Mouse (Mus musculus) left cerebral cortex, postnatal 10 days (tissue): Measurements from ENCODE around the gene Timm8a2. TPM values are rescaled to one million over a fixed set of nuclear protein-coding genes. Genes with fewer than 3 reads are reported as not detected.

ENCODE experiments used
- DNase-seq, 2 experiments: peaks; one replicate each; pipeline ENCODE4 v3.0.0; 2021 to 2022; ENCODE audit warnings: low spot score in 2 of 2, mixed read lengths in 1 of 2; ENCODE audit errors: extremely low spot score in 1 of 2
- intact Hi-C: fragments of 180-260 bp; cut with DNase I; formaldehyde crosslinking; loops from one replicate; pipeline ENCODE4 v1.15.1; 2025
- total RNA-seq, 2 experiments: library from RNA; stranded (reverse); gene quantifications; 2 replicates each; pipeline ENCODE4 v1.2.3; 2021

Timm8a2 gene
- total RNA-seq, 2 experiments from 2014 or later = 0.39 TPM; not detected in 1

DNA sequence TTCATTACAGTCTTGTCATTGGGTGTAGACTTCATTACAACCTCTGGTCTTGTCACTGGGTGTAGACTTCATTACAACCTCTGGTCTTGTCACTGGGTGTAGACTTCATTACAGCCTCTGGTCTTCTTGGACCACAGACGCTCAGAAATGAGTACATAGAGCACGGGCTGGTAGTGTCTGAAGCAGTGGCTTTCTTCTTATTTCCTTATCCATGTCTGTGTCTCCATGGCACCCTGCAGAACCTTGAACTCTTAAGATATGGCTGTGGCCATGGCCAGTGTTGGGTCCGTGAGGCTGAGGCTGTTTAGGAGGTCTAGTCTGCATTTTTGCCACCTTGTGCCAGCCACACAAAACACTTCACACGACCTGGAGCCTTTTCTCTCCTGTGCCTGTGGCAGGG lies 26.2 kb upstream of the Timm8a2 start:
- intact Hi-C loops = no loop called here
- DNase-seq = no peak

DNA sequence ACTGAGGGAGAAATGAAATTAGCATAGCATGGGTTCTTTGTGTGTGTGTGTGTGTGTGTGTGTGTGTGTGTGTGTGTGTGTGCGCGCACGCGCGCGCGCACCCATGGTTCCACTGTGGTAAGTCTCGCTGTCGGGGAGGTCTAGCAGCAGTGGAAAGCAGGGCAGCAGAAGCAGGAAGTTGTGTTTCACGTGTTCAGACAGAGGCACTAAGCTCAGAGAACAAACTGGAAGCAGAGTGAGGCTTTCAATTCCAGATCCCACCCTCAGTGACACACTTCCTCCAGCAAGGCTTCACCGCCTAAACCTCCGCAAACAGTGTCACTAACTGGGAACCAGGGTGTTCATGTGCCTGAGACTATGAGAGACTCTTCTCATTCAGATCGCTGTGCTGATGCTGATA lies 25.0 kb upstream of the Timm8a2 start:
- intact Hi-C loops = no loop called here
- DNase-seq = no peak

DNA sequence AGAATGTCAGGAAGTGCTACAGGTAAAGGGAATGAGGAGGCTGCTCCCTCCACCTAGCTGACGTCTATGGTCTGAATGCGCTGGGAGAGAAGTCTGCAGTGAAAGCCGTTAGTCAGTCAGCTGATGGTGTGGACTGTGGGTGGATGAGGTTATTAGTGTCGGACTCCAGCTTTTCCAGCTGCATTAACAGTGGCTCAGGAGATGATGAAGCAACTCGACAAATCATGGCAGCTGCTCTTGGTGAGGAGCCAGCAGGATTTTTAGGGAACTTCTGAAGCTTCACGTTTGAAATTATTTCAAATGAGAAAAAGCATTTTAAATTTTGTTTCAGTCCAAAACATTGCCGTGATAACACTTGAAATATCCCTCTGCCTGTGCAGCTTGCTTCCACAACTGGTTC lies 24.2 kb upstream of the Timm8a2 start:
- peak in 1 of 2 experiments; percentile 17 for DNase-seq
- intact Hi-C loops = no loop called here

DNA sequence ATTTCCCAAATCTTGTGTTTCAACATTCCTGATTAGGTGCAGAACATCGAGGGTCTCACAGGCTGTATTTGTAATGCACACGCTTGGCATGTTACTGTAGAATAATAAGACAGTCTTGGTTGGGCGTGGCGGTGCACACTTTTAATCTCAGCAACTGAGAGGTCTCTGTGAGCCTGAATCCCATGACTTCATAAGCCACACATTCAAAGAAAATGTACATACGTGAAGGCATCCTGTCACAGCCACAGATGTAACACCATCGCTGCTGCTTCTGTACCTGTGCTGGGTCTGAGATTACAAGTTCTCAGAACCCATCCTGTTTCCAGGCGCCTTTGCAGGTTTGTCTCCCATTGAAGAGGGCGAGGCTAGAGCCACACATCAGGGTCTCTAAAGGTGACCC lies 22.7 kb upstream of the Timm8a2 start:
- intact Hi-C loops = no loop called here
- DNase-seq = no peak

DNA sequence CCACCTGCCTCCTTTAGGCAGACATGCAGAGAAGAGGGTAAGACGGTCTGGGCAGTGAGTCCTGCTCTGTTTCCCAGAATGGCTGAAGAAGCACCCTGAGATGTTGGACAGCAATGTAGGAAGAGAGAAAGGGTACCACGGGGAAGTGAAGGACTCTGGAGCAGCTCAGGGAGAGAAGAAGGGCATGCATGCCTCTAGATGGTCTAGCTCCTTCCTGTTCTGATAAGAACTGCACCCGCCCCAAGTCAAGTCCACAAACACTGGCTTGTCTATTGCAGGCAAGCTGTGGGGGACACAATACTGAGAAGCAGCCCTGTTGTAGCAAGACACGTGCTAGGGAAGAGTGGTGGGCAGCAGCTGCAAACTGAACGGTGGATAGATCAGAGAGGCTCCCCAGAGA lies 22.3 kb upstream of the Timm8a2 start:
- no peak for DNase-seq

DNA sequence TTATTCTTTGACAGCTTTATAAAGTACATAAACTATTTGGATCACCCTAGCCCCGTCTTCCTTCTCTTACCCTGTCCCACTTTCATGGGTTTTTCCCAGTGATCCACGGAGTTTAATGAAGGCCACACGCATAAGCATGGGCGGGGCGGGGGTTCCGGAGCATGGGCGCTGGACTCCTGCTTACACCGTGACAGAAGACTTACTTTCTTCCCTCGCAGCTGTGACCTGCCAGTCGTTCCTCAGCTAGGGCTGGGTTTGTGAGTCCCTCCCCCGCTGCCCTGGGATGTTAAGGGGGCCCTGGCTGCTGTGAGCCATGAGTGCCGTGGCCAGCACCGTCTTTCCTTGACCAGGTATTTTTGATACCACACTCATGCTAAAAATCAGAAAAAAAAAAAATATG lies 21.7 kb upstream of the Timm8a2 start:
- intact Hi-C loops = no loop called here
- no peak for DNase-seq

More for the DNA sequence above, 22.3 kb upstream of the Timm8a2 start:
- intact Hi-C loops = no loop called here

DNA sequence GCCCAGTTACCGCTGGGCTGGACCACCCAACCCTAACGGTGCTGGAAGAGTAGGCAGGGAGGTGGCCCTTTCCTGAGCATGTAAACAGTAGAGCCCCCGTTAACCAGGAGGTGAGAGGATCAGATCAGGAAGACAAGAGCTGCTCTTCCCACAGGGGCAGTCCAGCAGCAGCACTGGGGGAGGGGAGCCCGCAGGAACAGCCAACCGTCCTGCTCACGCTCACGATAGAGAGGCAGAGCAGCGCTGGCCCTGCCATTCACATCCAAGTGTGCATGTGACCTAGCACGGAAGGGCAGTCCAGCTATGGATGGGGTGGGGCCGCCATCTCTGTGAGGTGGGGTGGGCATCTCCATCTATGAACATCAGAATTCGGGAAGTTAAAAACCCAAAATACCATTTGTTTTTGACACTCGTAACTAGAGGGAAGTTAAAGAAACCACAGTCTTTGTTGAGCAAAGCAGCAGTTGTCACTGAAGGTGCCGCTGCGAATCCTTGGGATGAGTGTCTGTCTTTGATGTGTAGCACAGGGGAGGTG lies 21.0 kb upstream of the Timm8a2 start:
- intact Hi-C loops = no loop called here
- peak in 1 of 2 experiments; percentile 36 for DNase-seq

DNA sequence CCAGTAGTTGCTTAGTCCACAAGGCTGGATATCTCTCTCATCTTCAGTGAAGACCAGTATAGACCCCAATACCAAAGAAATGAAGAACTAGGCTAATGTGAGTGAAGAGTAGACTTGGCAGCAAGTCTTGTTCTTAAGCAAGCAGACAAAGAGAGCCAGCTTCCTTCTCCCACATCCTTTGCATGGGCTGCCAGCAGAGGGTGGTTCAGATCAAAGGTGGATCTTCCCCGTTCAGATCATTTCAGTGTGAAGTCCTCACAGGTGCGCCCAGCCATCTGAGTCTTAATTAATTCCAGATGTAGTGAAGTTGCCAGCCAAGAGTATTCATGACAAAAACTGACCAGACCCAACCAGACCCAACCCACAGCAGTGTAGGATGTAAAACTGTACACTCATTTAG lies 16.5 kb upstream of the Timm8a2 start:
- intact Hi-C loops = no loop called here
- no peak for DNase-seq

DNA sequence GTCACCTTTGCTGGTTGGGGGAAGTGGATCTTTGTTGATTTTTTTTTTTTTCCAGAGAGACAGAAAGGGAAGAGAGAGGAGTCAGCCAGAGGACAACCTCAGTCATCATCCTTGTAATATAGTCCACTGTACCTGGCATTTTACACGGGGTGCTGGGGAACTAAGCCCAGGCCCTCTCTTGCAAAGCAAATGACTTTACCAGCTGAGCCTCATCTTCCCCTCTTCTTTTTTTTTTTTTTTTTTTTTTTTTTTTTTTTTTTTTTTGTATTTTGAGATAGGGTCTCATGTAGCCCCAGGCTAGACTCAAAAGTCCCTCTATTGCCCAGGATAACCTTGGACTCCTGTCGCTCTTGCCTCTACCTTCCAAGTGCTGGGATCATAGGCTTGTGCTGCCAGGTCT lies 15.1 kb upstream of the Timm8a2 start:
- DNase-seq = no peak
- intact Hi-C loops = no loop called here

DNA sequence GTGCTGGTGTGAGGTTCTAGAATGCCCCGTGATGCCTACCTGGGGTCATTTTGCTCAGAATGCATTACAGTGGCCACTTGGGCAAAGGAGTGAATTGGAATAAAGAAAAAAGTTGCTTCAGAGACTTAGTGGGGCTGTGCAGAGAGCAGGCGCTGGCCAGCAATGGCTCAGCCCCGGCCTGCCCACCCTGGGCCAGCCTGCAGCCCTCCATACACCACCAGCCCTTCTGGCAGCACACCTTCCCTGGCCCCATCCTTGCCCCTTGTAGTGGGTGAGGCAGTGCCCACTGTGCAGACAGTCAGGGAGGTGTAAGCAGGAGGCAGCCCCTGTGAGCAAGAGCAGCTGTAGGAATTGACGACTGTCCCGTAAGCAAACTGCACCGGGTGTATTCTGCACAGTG lies 13.9 kb upstream of the Timm8a2 start:
- intact Hi-C loops = no loop called here
- no peak for DNase-seq

DNA sequence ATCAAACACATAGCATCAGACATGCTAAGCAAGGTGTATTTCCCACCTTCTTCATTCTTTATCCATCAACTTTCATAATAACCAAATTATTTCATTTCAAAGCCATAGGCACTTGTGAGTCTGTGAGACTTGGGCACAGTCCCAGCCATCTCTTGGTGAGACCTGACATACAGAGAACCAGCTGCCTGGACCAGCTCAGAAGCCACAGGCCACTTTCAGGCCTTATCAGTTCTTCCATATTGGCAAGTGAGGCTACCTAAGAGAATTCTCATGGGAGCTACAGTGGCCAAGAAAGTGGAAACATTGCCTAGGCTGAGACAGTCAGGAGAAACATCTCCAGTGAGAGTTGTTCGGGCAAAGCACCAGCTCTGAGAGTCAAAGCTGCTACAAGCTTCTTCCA lies 11.4 kb upstream of the Timm8a2 start:
- intact Hi-C loops = no loop called here
- peak in 1 of 2 experiments; percentile 8 for DNase-seq

DNA sequence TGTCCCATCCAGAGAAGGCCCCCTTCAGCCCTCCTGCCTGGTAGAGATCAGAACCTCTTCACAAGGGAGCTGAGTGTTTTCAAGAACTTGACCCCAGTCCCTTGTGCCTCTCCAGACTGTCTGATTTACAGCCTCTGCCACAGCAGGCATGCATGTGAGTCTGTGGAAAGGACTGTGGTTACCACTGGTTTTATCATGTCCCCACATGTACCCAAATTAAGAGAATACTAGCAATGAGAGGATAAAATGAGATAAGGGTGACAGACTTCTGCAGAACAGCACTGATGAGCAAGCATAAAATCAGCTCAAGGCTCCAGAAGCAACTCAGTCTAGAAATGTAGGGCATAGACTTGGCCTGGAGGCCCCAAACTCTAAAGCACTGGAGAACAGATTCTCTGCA lies 10.5 kb upstream of the Timm8a2 start:
- intact Hi-C loops = no loop called here
- no peak for DNase-seq

DNA sequence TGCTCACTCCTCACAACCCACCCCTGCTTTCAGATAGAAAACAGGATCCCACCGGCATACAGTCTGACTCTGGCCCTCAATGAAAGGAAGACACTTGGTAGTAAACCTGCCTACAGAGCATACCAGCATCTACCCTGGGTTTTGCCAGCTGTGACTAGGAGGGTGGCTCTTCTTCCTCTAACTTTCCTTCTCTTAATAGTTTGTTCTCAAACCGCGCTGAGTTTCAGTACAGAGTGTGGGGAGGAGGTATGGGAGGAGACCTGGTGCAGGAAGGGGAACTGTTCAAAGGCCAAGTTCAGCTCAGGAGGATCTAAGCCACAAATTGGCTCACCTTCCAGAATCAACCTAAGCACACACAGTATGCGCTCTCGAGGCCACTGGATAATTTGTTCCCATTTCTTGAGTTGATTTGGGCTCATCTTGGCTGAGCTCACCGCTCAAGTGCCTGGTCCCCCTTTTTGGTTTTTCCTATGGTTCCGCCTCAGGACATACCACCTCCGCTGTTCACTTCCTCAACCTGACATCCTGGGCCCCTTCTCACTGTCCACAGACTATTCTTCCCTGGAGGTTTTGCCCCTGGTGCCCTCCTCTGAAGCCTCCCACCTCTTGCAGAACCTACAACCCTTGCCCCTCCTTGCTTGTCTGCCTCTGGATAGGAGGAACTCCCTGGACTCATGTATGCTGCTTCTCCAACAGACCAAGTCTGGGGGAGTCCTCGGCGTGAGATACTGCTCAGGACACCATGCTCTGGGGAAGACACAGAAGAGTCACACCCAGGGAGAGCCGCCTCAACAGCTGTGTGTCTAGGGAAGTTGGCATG lies 5.3 kb upstream of the Timm8a2 start:
- intact Hi-C loops = no loop called here
- DNase-seq = no peak

DNA sequence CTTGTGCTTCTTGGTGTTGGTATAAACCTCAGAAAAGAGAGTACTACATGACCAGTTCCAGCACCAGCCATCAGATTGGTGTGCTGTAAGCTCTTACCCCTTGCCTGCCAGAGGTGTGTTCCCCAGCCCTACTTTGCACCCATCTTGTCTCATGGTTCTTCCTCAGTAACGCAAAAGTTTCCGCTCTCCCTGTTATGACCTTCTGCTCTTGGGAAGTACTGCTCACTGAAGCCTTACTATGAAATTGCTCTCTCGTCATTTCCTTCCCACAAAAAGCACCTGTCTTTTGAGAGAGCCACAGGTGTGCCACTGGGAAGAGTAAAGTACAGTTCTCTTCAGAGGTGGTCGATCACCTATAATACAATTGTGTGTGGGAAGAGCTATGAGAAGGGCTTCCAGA lies 4.6 kb upstream of the Timm8a2 start:
- intact Hi-C loops = no loop called here
- no peak for DNase-seq

DNA sequence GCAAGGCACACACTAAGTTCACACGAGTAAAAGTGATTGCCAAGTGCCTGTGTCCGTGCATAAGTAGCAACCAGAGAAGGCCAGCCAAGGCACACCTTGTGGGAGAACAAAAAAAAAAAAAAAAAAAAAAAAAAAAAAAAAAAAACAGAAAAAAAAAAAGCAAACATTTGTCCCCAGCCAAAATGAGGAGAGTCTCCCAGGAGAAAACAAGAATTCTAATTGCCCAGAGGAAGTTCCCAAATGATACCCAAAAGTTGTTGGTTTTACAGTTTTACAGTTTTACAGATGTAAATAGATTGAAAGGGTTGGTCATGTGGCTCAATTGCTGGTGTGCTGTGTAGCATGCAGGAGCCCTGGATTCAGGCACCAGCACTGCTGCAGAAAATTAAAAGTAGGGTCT lies 2.4 kb upstream of the Timm8a2 start:
- DNase-seq = no peak
- intact Hi-C loops = no loop called here

DNA sequence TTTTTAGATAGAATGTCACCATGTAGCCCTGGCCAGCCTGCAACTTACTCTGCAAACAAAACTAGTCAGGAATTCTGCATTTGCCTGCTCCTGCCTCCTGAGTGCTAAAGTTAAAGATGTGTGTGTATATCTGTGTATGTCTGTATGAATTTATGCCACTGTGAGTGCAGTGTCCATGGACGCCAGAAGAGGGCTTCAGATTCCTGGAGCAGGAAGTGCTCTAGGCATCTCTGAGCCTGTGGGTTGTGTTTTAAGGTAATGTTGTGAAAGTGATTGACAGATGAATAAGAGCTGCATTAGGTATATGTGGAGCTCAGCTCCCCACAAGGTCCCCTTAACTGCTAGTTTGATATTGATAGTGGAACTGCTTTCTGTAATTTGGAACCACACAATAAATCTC lies 707 bp downstream of the Timm8a2 start:
- DNase-seq = no peak
- intact Hi-C loops = no loop called here

DNA sequence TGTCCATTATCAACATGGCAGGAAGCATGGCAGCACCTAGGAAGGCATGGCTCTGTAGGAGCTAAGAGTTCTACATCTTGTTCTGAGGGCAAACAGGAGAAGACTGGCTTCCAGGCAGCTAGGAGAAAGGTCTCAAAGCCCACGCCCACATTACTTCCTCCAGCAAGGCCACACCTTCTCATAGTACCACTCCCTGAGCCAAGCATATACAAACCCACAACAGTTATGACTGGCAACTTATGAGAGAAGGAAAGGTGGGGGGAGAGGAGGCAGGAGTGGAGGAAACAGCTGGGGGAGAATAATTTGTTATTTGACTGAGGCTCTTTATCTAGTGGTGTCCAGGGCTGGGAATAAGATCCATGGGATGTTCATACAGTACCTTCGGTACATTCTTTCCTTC lies 1.4 kb downstream of the Timm8a2 start:
- intact Hi-C loops = no loop called here
- no peak for DNase-seq

DNA sequence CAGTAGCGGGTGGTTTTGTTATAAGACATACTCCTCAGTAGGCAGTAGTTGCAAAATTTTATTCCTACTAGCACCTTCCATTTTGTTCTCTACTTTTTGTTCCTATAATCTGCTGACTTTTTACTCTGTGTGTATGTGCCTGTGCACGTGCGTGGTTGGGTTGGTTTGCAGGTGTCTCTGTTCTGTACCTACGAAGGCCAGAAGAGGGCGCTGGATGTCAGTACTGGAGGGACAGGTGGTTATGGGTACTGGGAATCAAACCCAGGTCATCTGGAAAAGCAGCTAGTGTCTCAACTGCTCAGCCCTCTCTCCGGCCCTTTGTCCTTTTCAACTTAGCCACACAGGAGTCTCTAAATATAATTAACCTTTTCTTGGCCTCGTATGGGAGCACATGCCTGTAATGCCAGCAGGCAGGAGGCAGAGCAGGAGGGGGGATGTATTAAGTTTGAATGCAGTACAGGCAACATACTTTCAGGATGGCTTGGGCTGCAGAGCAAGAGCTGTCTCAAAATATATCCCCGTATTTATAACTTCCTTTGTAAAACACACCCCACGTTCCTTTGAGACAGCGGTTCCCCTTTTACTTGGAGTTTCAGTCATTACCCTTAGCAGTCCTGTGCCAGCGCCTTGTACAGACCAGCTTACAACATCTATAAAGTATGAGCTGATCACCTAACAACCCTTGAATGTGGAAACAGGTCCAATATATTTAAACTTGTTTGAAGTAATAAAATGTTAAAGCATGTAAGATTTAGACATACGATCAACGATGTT lies 4.6 kb downstream of the Timm8a2 start:
- intact Hi-C loops = no loop called here
- no peak for DNase-seq

DNA sequence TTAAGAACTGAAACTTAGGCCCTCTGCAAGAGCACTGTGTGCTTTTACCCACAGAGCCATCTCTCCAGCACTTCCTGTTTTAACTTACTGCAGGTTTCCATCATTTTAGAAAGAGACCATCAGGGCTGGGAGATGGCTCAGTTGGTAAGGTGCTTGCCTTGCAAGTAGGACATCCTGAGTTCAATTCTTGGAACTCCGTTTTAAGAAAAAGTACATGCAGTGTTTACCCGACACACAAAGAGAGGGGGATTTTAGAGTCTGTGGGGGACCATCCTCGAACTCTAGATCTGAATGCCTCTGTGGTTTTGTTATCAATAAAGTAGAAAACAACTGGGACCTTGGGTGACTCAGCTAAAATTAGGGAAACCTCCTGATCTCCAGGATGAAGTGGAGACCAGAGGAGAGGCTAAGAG lies 6.9 kb downstream of the Timm8a2 start:
- intact Hi-C loops = no loop called here
- no peak for DNase-seq

DNA sequence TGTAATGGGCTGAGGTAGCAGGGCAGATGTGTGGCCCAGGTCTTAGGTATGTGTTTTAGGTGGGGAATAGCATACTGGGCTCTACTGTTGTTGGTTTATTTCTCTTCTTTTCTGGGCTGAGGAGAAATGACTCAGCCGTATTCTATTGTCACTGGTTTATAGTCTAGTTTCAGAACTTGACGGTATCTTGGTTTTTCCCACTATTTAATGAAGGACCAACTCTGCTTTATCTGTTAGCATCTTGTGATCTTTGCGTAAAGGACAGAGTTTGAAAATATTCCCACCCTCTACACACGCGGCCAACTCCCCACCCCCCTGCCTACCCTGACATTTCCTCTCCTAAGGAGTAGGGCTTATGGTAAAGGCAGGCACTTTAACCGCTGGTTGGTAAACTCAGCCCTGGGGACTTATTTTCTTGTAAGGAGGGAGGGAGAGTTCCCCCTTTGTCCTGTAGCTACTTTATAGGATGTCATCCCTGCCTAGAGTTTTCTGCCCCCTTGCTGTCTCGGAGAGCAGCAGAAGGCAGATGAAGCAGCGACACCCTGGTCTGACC lies 7.7 kb downstream of the Timm8a2 start:
- intact Hi-C loops = no loop called here
- no peak for DNase-seq
